Mouse (Mus musculus) stomach, embryonic 15.5 days (tissue): Measurements from ENCODE around the gene Rlbp1. TPM values are rescaled to one million over a fixed set of nuclear protein-coding genes. Genes with fewer than 3 reads are reported as not detected.
A peak's percentile ranks its signal among the peaks of the same experiment; 100 is the strongest.

ENCODE experiments used
- ATAC-seq: fragments of 200-750 bp; cut with Nextera tagmentation; 2 replicates; pipeline ENCODE4 v1.8.0; 2017; ENCODE audit warnings: low read depth, moderate number of reproducible peaks, moderate TSS enrichment; ENCODE audit not compliant: insufficient read depth, low FRiP score
- H3K27ac ChIP-seq: fragments of 300-500 bp; sonication (generic); 2 replicates; pipeline ENCODE4 v1.5.1; 2015; ENCODE audit warnings: mild to moderate bottlenecking, inconsistent platforms
- H3K27me3 ChIP-seq: fragments of 300-500 bp; sonication (generic); replicated peaks from 2 replicates; pipeline ENCODE4 v1.6.1; 2015; ENCODE audit warnings: inconsistent platforms
- H3K36me3 ChIP-seq: fragments of 300-500 bp; sonication (generic); 2 replicates; pipeline ENCODE4 v1.6.1; 2015; ENCODE audit warnings: inconsistent platforms
- H3K4me1 ChIP-seq: fragments of 300-500 bp; sonication (generic); 2 replicates; pipeline ENCODE4 v1.6.1; 2015; ENCODE audit warnings: inconsistent platforms
- H3K4me2 ChIP-seq: fragments of 300-500 bp; sonication (generic); 2 replicates; pipeline ENCODE4 v1.6.1; 2015; ENCODE audit warnings: mild to moderate bottlenecking, inconsistent platforms
- H3K4me3 ChIP-seq: fragments of 300-500 bp; sonication (generic); replicated peaks from 2 replicates; pipeline ENCODE4 v1.5.1; 2015; ENCODE audit warnings: inconsistent platforms
- H3K9ac ChIP-seq: fragments of 300-500 bp; sonication (generic); 2 replicates; pipeline ENCODE4 v1.6.1; 2015; ENCODE audit warnings: inconsistent platforms
- H3K9me3 ChIP-seq: fragments of 300-500 bp; sonication (generic); 2 replicates; pipeline ENCODE4 v1.6.1; 2016; ENCODE audit warnings: inconsistent platforms
- WGBS: fragments of 180-500 bp; shearing (Covaris S2); methylation state at CpG from one replicate; pipeline ENCODE4 v1.1.7; 2015; 5-methylcytosine and 5-hydroxymethylcytosine counted together
- polyA plus RNA-seq: library from polyadenylated mRNA; unstranded; fragments of >200 nt; fragmentation: Nextera tagmentation; extraction: Ambion mirVana; gene quantifications from 2 replicates; pipeline ENCODE4 v1.2.1, GENCODE M21; 2015

The Rlbp1 gene
- polyA plus RNA-seq, 1 experiment from 2014 or later = 0.80 TPM

- Histone ChIP-seq H3K36me3 (0 out of 2 replicates have a peak, but pooled peaks cover 12% of the 10 kb centered on the region), H3K9me3 (no peaks in the 10 kb centered on the region), H3K4me1 (no peaks in the 10 kb centered on the region), H3K4me2 (no peak overlapping the region), H3K27me3 (no peaks in the 10 kb centered on the region), H3K9ac (no peak overlapping the region), H3K27ac (no peak overlapping the region), H3K4me3 (no peak overlapping the region)
- WGBS = 75% methylated on average over 13 of the region's 13 CpGs
- no peak for ATAC-seq
These were observed 39.6 kb downstream of the Rlbp1 start for GRCm38 (mm10) chr7:79347108-79347813.

- Histone ChIP-seq H3K9ac (no peak overlapping the region), H3K4me2 (no peak overlapping the region), H3K27me3 (no peaks in the 10 kb centered on the region), H3K9me3 (no peaks in the 10 kb centered on the region), H3K4me1 (no peaks in the 10 kb centered on the region), H3K36me3 (0 out of 2 replicates have a peak, but pooled peaks cover 10% of the 10 kb centered on the region), H3K27ac (no peak overlapping the region), H3K4me3 (no peak overlapping the region)
- no peak for ATAC-seq
- WGBS = 75% methylated on average over 8 of the region's 8 CpGs
These were observed 40.2 kb downstream of the Rlbp1 start for GRCm38 (mm10) chr7:79346555-79347075.

DNA sequence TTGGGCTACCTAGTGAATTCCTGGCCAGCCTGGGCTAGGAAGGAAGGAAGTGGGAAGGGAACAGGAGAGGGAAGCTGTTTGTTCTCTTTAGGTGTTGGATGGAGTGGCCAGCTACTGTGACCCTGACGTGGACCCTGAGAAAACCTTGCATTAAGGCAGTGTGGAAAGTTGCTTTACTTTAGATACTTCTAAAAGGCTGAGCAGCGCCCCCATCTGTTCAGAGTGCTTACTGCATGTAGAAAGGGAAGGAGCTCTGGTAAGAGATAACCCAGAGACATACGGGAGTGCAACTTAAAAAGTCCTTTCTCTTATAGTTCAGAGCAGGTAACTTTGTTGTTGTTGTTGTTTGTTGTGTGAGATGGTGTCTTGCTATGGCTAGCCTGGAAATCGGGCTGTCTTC lies 40.9 kb downstream of the Rlbp1 start:
- no peaks in the 10 kb centered on the region for H3K9me3 ChIP-seq
- no peaks in the 10 kb centered on the region for H3K27me3 ChIP-seq
- H3K9ac ChIP-seq = no peak overlapping the region
- no peaks in the 10 kb centered on the region for H3K4me1 ChIP-seq
- no peak overlapping the region for H3K27ac ChIP-seq
- 52% methylated on average over 4 of the region's 4 CpGs for WGBS
- H3K36me3 ChIP-seq = 0 out of 2 replicates have a peak, but pooled peaks cover 4% of the 10 kb centered on the region
- no peak for ATAC-seq
- H3K4me3 ChIP-seq = no peak overlapping the region
- no peak overlapping the region for H3K4me2 ChIP-seq

DNA sequence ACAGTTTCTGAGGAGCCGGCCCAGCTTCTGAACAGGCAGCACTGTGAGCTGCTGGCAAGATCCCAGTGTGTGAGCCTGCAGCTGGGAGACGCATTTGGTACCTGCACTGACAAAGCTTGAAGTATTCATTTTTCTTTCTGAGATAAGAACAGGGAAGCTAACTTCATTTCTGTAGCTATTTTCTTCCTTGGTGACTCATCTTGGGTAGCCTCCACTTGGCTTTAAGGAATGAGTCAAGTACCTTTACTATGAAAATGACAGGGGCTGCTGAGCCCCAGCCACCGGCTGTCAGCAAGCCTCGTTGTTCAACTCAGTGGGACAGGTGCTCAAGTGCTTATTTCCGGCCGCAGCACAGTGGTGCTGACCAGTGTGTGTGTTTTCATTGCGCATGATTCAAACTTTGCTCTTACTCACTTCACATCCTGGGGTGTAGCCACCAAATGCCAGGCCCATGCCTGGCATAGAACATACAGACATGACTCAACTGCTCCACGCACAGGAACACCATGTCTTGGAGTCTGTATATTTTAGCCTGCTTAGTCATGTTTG lies 50.4 kb downstream of the Rlbp1 start:
- H3K36me3 ChIP-seq = no peaks in the 10 kb centered on the region
- ATAC-seq = no peak
- no peaks in the 10 kb centered on the region for H3K9me3 ChIP-seq
- no peak overlapping the region for H3K4me2 ChIP-seq
- no peaks in the 10 kb centered on the region for H3K27me3 ChIP-seq
- no peaks in the 10 kb centered on the region for H3K4me1 ChIP-seq
- H3K4me3 ChIP-seq = no peak overlapping the region
- 89% methylated on average over 8 of the region's 8 CpGs for WGBS
- H3K27ac ChIP-seq = peak overlapping the region; percentile 14; the same call in 1 of the 2 replicates
- H3K9ac ChIP-seq = no peak overlapping the region

GRCm38 (mm10) chr7:79333419-79333818 lies 53.4 kb downstream of the Rlbp1 start:
- ATAC-seq = no peak
- no peak overlapping the region for H3K4me3 ChIP-seq
- WGBS = 38% methylated on average over 3 of the region's 3 CpGs

GRCm38 (mm10) chr7:79331197-79331596 lies 55.7 kb downstream of the Rlbp1 start:
- H3K27ac ChIP-seq = no peak overlapping the region
- H3K27me3 ChIP-seq = no peaks in the 10 kb centered on the region
- 82% methylated on average over 10 of the region's 10 CpGs for WGBS
- ATAC-seq = no peak
- H3K4me2 ChIP-seq = no peak overlapping the region
- H3K4me1 ChIP-seq = no peaks in the 10 kb centered on the region
- H3K9ac ChIP-seq = no peak overlapping the region
- 0 out of 2 replicates have a peak, but pooled peaks cover 5% of the 10 kb centered on the region for H3K36me3 ChIP-seq
- no peaks in the 10 kb centered on the region for H3K9me3 ChIP-seq
- no peak overlapping the region for H3K4me3 ChIP-seq

More at GRCm38 (mm10) chr7:79333419-79333818, 53.4 kb downstream of the Rlbp1 start:
- Histone ChIP-seq H3K4me2 (no peak overlapping the region), H3K27me3 (no peaks in the 10 kb centered on the region), H3K36me3 (0 out of 2 replicates have a peak, but pooled peaks cover 5% of the 10 kb centered on the region), H3K27ac (peak overlapping the region; percentile 38), H3K9ac (no peak overlapping the region), H3K9me3 (no peaks in the 10 kb centered on the region), H3K4me1 (no peaks in the 10 kb centered on the region)

DNA sequence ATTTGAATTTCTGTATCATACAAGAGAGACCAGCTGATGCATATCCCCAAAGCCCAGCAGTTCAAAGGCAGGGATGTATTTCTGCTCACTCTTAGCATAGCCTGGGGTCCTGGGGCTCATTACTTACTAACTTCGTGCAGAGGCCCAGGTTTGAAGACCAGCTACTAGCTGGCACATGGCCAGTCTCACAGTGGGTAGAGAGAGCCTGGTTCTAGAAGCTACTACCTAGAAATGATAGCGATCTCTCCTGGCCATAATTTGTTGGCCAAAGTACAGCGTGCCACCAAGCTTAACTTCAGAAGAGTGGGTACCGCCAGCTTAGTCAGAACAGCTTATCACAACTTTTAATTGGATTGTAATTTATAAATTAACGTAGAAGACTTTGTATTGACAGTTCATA lies 58.1 kb downstream of the Rlbp1 start:
- ATAC-seq = no peak

More for the DNA sequence above, 58.1 kb downstream of the Rlbp1 start:
- Histone ChIP-seq H3K36me3 (peaks cover 15% of the 10 kb centered on the region), H3K9ac (no peak overlapping the region), H3K9me3 (no peaks in the 10 kb centered on the region), H3K27ac (no peak overlapping the region), H3K27me3 (no peaks in the 10 kb centered on the region), H3K4me3 (no peak overlapping the region), H3K4me1 (no peaks in the 10 kb centered on the region), H3K4me2 (no peak overlapping the region)
- 91% methylated on average over 5 of the region's 5 CpGs for WGBS

Other genes starting within 250 kb of the Rlbp1 start
- 218 and 234 TPM in 2 replicates for gene Mfge8, start 238.0 kb downstream of the Rlbp1 start, polyA plus RNA-seq
- 12.0 and 13.2 TPM in 2 replicates for gene Abhd2, start 113.8 kb downstream of the Rlbp1 start, polyA plus RNA-seq
- gene Fanci, start 4.9 kb upstream of the Rlbp1 start, polyA plus RNA-seq = 7.8 and 9.7 TPM in 2 replicates
- gene Polg, start 79.3 kb upstream of the Rlbp1 start, polyA plus RNA-seq = 32.9 and 36.4 TPM in 2 replicates
- gene Rhcg, start 230.6 kb upstream of the Rlbp1 start, polyA plus RNA-seq = 0.10 and 0.41 TPM in 2 replicates